Mouse (Mus musculus): Measurements from ENCODE around the gene Wipi1.

The Wipi1 gene

DNA sequence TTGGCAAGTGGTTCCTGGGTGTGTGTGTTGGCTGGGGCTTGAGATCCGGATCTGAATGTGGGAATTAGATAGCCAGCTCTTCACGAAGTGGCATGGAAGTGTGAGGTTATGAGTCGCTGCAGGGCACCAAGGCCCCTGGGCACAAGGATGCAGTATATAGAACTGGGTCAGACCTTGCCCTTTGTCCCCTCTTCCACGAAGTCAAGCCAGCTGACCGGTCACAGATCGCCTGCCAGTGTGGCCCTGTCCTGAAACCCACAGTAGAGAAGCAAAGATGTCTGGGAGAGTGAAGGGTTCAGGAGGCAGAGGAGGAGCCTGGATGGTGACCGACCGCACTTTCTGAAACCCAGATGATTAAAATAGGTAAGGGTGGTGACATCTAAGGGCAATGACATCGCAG is 68.3 kb downstream of the Wipi1 start:
- DNase-seq (ENCODE audit: low spot score in 2 of 2) = no peak

- DNase-seq (ENCODE audit: low spot score in 2 of 2) = no peak
Observed at GRCm38 (mm10) chr11:109539290-109539689, 72.5 kb downstream of the Wipi1 start.

DNA sequence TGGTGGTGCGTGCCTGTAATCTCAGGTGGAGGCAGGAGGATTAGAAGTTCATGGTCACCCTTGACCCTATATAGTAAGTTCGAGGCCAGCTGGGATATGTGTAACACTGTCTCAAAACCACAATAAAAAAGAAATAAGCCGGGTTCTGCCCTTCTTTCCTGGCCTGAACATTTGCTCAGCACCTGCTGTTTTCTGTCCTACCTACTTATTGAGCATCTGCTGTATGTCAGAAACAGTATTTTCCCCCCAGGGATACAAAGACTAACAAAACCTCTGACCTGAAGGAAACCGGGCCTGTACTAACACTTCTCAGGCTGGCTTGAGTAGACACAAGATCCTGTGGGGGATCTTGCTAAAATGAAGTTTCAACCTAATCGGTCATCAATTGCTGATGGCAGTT is 74.8 kb downstream of the Wipi1 start:
- no peak for DNase-seq (ENCODE audit: low spot score in 2 of 2)

GRCm38 (mm10) chr11:109535966-109536365 is 75.8 kb downstream of the Wipi1 start:
- no peak for DNase-seq (ENCODE audit: low spot score in 2 of 2)

DNA sequence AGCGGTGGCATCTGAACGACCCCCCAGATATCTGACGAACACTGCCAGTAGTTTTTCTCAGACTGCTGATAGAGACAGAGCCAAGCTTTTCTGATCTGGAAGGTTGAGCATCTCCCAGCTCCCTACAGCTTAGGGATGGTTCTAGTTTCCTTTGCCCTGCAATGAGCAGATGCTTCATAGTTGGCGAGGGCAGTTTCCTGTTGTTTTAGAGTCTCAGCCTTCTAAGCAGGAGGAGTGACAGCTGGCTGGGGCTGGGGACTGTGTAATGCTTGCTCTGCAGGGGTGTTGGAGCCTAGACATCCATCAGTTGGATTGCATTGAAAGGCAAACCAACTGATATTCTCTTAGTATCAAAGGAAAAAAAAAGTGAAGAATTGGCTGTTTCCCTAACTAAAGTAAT is 81.7 kb downstream of the Wipi1 start:
- DNase-seq (ENCODE audit: low spot score in 2 of 2) = no peak

DNA sequence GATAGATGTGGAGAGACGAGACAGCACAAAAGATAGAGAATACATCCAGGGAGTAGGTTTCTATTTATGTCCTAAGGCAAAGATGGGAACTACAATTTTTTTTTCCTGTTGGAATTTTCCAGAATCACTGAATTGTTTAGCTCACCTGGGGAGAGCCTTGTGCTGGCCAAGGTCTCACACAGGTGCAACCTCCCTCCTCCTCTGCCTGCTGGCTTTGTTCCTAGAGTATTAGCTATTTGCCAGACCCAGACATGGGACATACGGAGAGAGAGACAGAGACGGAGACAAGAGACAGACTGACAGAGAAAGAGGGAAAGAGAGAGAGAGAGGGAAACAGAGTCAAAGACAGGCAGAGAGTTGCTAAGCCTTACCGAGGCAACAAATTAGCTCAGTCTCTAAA is 86.2 kb downstream of the Wipi1 start:
- DNase-seq (ENCODE audit: low spot score in 2 of 2) = no peak

GRCm38 (mm10) chr11:109524869-109525268 is 86.9 kb downstream of the Wipi1 start:
- no peak for DNase-seq (ENCODE audit: low spot score in 2 of 2)
